22 mouse cellular contexts compared by ENCODE assay signal in genomic region chr7:123353879-123354278, GRCm38 (mm10). TPM values are rescaled to one million over a fixed set of nuclear protein-coding genes. Genes with fewer than 3 reads are reported as not detected.
DNase-seq lines count a peak whose midpoint lies in the region; ATAC-seq and TF ChIP-seq lines count a peak whose summit lies in the region.
"Had no signal": no experiment of that assay in that cellular context is flagged by ENCODE, and none has a peak within 500 bp of the region (broad histone marks: within the 10 kb centered on the region; RNA-seq: fewer than 3 reads in every experiment).

No protein-coding gene starts in this region.

- no peaks in the 10 kb centered on the region for H3K27me3 ChIP-seq in heart, adult 2 months (ENCODE audit: control insufficient read depth, insufficient read depth, low read length)
- H3K27me3 ChIP-seq in liver, embryonic 11.5 days (replicated peaks; ENCODE audit: control insufficient read depth, insufficient read depth, low read length), result no peaks in the 10 kb centered on the region
- H3K27me3 ChIP-seq: hindbrain, embryonic 15.5 days; midbrain, embryonic 12.5 days; neural tube, embryonic 15.5 days had no signal

- TF ChIP-seq POLR2A in heart, adult 2 months (IDR thresholded peaks at IDR 0.05; ENCODE audit: insufficient read depth, low read depth, low read length), result no peak

- peak; percentile 72 for ATAC-seq in erythroblast, adult 5-6 weeks (replicated peaks; ENCODE audit: low FRiP score, poor library complexity, severe bottlenecking)
- ATAC-seq in liver, embryonic 11.5 days (replicated peaks; ENCODE audit: low FRiP score), result peak; percentile 92
- peak; percentile 43 for ATAC-seq in megakaryocyte progenitor cell, adult 5-6 weeks (replicated peaks; ENCODE audit: poor library complexity)
- ATAC-seq: CD4-positive, CD25-positive, alpha-beta regulatory T cell, adult 4 months; forebrain, postnatal 0 days had no signal

- H3K27ac ChIP-seq in heart, adult 2 months, result no peak overlapping the region
- H3K27ac ChIP-seq in liver, embryonic 11.5 days (ENCODE audit: low read depth, low read length), result peak overlapping the region; percentile 44; the same call in 1 of the 2 replicates
- H3K27ac ChIP-seq: gastrocnemius, adult 2 months; hindbrain, embryonic 15.5 days; midbrain, embryonic 12.5 days; neural tube, embryonic 15.5 days had no signal

- intact Hi-C loops in heart, adult 2 months (cut with DNase I), result no loop called here

- no peak for TF ChIP-seq EP300 in heart, adult 2 months (IDR thresholded peaks at IDR 0.05; ENCODE audit: insufficient read depth, low read depth, low read length)

- DNase-seq in heart, adult 11 months, result peak; percentile 79
- no peak for DNase-seq in heart, adult 2 months
- no peak for DNase-seq in liver, embryonic 11.5 days (ENCODE audit: low spot score)
- DNase-seq in thymus, adult 18-20 months, result no peak
- no peak for DNase-seq in layer of hippocampus, postnatal 25 days (ENCODE audit: extremely low spot score in 1 of 2, low spot score in 1 of 2)
- no peak for DNase-seq in ovary, postnatal 36 days (ENCODE audit: low spot score)
- DNase-seq: adrenal gland, adult 8-10 months; cerebellum, adult 18-20 months; forebrain, postnatal 0 days; gastrocnemius, adult 2 months; heart, postnatal 10 days; kidney, adult 2 months; layer of hippocampus, postnatal 36 days; lung, postnatal 14 days; thymus, postnatal 25 days had no signal

- H3K4me1 ChIP-seq in heart, adult 2 months (ENCODE audit: control insufficient read depth, insufficient read depth, low read length), result peaks cover 14% of the 10 kb centered on the region
- H3K4me1 ChIP-seq in liver, embryonic 11.5 days (replicated peaks; ENCODE audit: control insufficient read depth, insufficient read depth, low read length), result peaks cover 61% of the 10 kb centered on the region

- WGBS in heart, adult 2 months, result 77% methylated on average over 5 of the region's 5 CpGs
- 44% methylated on average over 5 of the region's 5 CpGs for WGBS in liver, embryonic 11.5 days

- peaks cover 16% of the 10 kb centered on the region for H3K79me2 ChIP-seq in heart, adult 2 months (replicated peaks; ENCODE audit: control insufficient read depth, insufficient read depth, low read length)

- no peak overlapping the region for H3K4me3 ChIP-seq in heart, adult 2 months
- H3K4me3 ChIP-seq in liver, embryonic 11.5 days (ENCODE audit: low read depth, low read length), result 0 out of 2 replicates have a peak overlapping the region, but pooled peaks have one; percentile 13
- H3K4me3 ChIP-seq: gastrocnemius, adult 2 months; hindbrain, embryonic 15.5 days; midbrain, embryonic 12.5 days; myocyte; neural tube, embryonic 15.5 days had no signal

- H3K4me2 ChIP-seq in liver, embryonic 11.5 days, result peak overlapping the region; percentile 54
- H3K4me2 ChIP-seq: hindbrain, embryonic 15.5 days; midbrain, embryonic 12.5 days; neural tube, embryonic 15.5 days had no signal

- no peak overlapping the region for H3K9ac ChIP-seq in heart, adult 2 months (ENCODE audit: low read depth, low read length)
- H3K9ac ChIP-seq in liver, embryonic 11.5 days (ENCODE audit: low read depth, low read length), result no peak overlapping the region
- H3K9ac ChIP-seq: forebrain, postnatal 0 days; hindbrain, embryonic 15.5 days; midbrain, embryonic 12.5 days; neural tube, embryonic 15.5 days had no signal

- H3K9me3 ChIP-seq in liver, embryonic 11.5 days (ENCODE audit: control insufficient read depth, low read length), result no peaks in the 10 kb centered on the region
- H3K9me3 ChIP-seq: hindbrain, embryonic 15.5 days; midbrain, embryonic 12.5 days; neural tube, embryonic 15.5 days had no signal

- TF ChIP-seq CTCF in heart, adult 2 months (IDR thresholded peaks at IDR 0.05), result no peak

- peaks cover 3% of the 10 kb centered on the region for H3K36me3 ChIP-seq in heart, adult 2 months (ENCODE audit: control insufficient read depth, insufficient read depth, low read length)
- peaks cover 4% of the 10 kb centered on the region; the same call in 1 of the 2 replicates for H3K36me3 ChIP-seq in liver, embryonic 11.5 days (ENCODE audit: control insufficient read depth, insufficient read depth, low read length)
- H3K36me3 ChIP-seq: hindbrain, embryonic 15.5 days; midbrain, embryonic 12.5 days; neural tube, embryonic 15.5 days had no signal

RNA-seq across cellular contexts. Expression of gene Lcmt1, which starts 15.7 kb away (rescaled TPM):
- 10 to 100 TPM; 21.7 to 22.0 TPM for total RNA-seq in heart, adult 2 months (2021)
- polyA plus RNA-seq in heart, adult 2 months (2012; rRNA removed), result 18.5 and 22.2 TPM in 2 replicates
- total RNA-seq in erythroblast, adult 5-6 weeks (2015; ENCODE audit: low replicate concordance), result 2.9 and 14.0 TPM in 2 replicates
- total RNA-seq in erythroblast, adult 5-6 weeks (2017; ENCODE audit: low replicate concordance), result 7.8 and 18.0 TPM in 2 replicates
- 49.7 and 54.4 TPM in 2 replicates for polyA plus RNA-seq in liver, embryonic 11.5 days (2014; fragmentation: Nextera tagmentation; extraction: Ambion mirVana)
- total RNA-seq in megakaryocyte progenitor cell, adult 5-6 weeks (2015), result 35.9 and 43.6 TPM in 2 replicates
- total RNA-seq in megakaryocyte progenitor cell, adult 5-6 weeks (2017), result 45.4 and 48.0 TPM in 2 replicates
- total RNA-seq in layer of hippocampus, postnatal 25 days (2021), result 10 to 100 TPM; 86.5 to 92.1 TPM

RNA-seq across cellular contexts. Expression of gene Arhgap17, which starts 15.8 kb away (rescaled TPM):
- total RNA-seq in heart, adult 2 months (2021), result 10 to 100 TPM; 14.6 to 17.0 TPM
- 10.0 and 13.8 TPM in 2 replicates for polyA plus RNA-seq in heart, adult 2 months (2012; rRNA removed)
- 16.5 and 24.5 TPM in 2 replicates for total RNA-seq in erythroblast, adult 5-6 weeks (2015; ENCODE audit: low replicate concordance)
- total RNA-seq in erythroblast, adult 5-6 weeks (2017; ENCODE audit: low replicate concordance), result 5.4 and 7.2 TPM in 2 replicates
- polyA plus RNA-seq in liver, embryonic 11.5 days (2014; fragmentation: Nextera tagmentation; extraction: Ambion mirVana), result 29.8 and 31.3 TPM in 2 replicates
- total RNA-seq in megakaryocyte progenitor cell, adult 5-6 weeks (2015), result 79.4 and 85.9 TPM in 2 replicates
- total RNA-seq in megakaryocyte progenitor cell, adult 5-6 weeks (2017), result 23.2 and 26.7 TPM in 2 replicates
- total RNA-seq in layer of hippocampus, postnatal 25 days (2021), result 10 to 100 TPM; 22.8 to 32.6 TPM
